Mouse (Mus musculus) cerebral cortex, adult 2 months (tissue): Measurements from ENCODE around the gene Rsph3a.

Source experiments
- WGBS: fragments of 180-500 bp; shearing (Covaris S2); methylation state at CpG from one replicate; pipeline ENCODE4 v1.1.7; 2018; 5-methylcytosine and 5-hydroxymethylcytosine counted together

Rsph3a gene

GRCm38 (mm10) chr17:7928662-7929061 is 16.8 kb upstream of the Rsph3a start:
- 73% methylated on average over 6 of the region's 6 CpGs for WGBS

- 52% methylated on average over 8 of the region's 8 CpGs for WGBS
These were observed 16.1 kb upstream of the Rsph3a start for GRCm38 (mm10) chr17:7929279-7929678.

GRCm38 (mm10) chr17:7931096-7931990 is 14.1 kb upstream of the Rsph3a start:
- WGBS: 80% methylated on average over 13 of the region's 13 CpGs

GRCm38 (mm10) chr17:7932121-7932520 is 13.3 kb upstream of the Rsph3a start:
- 93% methylated on average over 7 of the region's 8 CpGs for WGBS

- WGBS: 32% methylated on average over 8 of the region's 8 CpGs
These were observed 5.8 kb upstream of the Rsph3a start for GRCm38 (mm10) chr17:7939640-7940039.

GRCm38 (mm10) chr17:7946053-7946627 is 726 bp downstream of the Rsph3a start:
- under 1% methylated on average over 19 of the region's 27 CpGs for whole genome bisulfite sequencing

GRCm38 (mm10) chr17:7951333-7951732 is 5.9 kb downstream of the Rsph3a start:
- WGBS: no CpG with 5 or more reads among the region's 4 CpGs

GRCm38 (mm10) chr17:7957242-7957641 is 11.8 kb downstream of the Rsph3a start:
- 91% methylated on average over 9 of the region's 9 CpGs for WGBS

GRCm38 (mm10) chr17:7963333-7963732 is 17.9 kb downstream of the Rsph3a start:
- 98% methylated on average over 4 of the region's 4 CpGs for WGBS

GRCm38 (mm10) chr17:7964398-7964797 is 19.0 kb downstream of the Rsph3a start:
- 96% methylated on average over 2 of the region's 2 CpGs for WGBS

GRCm38 (mm10) chr17:7968490-7968889 is 23.1 kb downstream of the Rsph3a start:
- WGBS: 93% methylated on average over 4 of the region's 5 CpGs

- WGBS: 69% methylated on average over 2 of the region's 6 CpGs
These were observed 24.4 kb downstream of the Rsph3a start for GRCm38 (mm10) chr17:7969782-7970181.

GRCm38 (mm10) chr17:7983484-7983883 is 38.1 kb downstream of the Rsph3a start:
- 63% methylated on average over 1 of the region's 2 CpGs for WGBS

- 85% methylated on average over 4 of the region's 4 CpGs for WGBS
These were observed 40.2 kb downstream of the Rsph3a start for GRCm38 (mm10) chr17:7985597-7985996.

- WGBS: 88% methylated on average over 7 of the region's 7 CpGs
These were observed 41.6 kb downstream of the Rsph3a start for GRCm38 (mm10) chr17:7987038-7987437.

- WGBS: 76% methylated on average over 10 of the region's 10 CpGs
These were observed 57.8 kb downstream of the Rsph3a start for GRCm38 (mm10) chr17:8003248-8003647.

GRCm38 (mm10) chr17:8006771-8007170 is 61.4 kb downstream of the Rsph3a start:
- WGBS: 100% methylated on average over 1 of the region's 6 CpGs

- WGBS: 80% methylated on average over 7 of the region's 7 CpGs
These were observed 64.2 kb downstream of the Rsph3a start for GRCm38 (mm10) chr17:8009565-8009964.

GRCm38 (mm10) chr17:8013974-8014373 is 68.6 kb downstream of the Rsph3a start:
- WGBS: 82% methylated on average over 4 of the region's 4 CpGs

GRCm38 (mm10) chr17:8022675-8023074 is 77.3 kb downstream of the Rsph3a start:
- WGBS: no CpG with 5 or more reads among the region's 6 CpGs

GRCm38 (mm10) chr17:8027475-8028168 is 82.2 kb downstream of the Rsph3a start:
- WGBS: no CpG with 5 or more reads among the region's 12 CpGs
